Mouse (Mus musculus): Measurements from ENCODE around the gene Rpl37. TPM values are rescaled to one million over a fixed set of nuclear protein-coding genes. Genes with fewer than 3 reads are reported as not detected.
A peak's percentile ranks its signal among the peaks of the same experiment; 100 is the strongest.
"Not testable (repeated sequence)": the region's sequence is repeated elsewhere in the genome, so short reads cannot be mapped to it uniquely, and the experiment has no call there.

Gene Rpl37
- polyA plus RNA-seq, 1 experiment from 2014 or later = 460 TPM

- Histone ChIP-seq H3K36me3 (peaks cover 11% of the 10 kb centered on the region), H3K27ac (no peak overlapping the region), H3K4me1 (no peaks in the 10 kb centered on the region), H3K27me3 (ENCODE audit: low read depth, poor library complexity, severe bottlenecking) (no peaks in the 10 kb centered on the region), H3K9me3 (replicated peaks) (no peaks in the 10 kb centered on the region), H3K4me3 (no peak overlapping the region)
- 92% methylated on average over 12 of the region's 12 CpGs for WGBS
- no peak for DNase-seq (ENCODE audit: low spot score)
Observed at GRCm38 (mm10) chr15:5129111-5129805, 12.8 kb downstream of the Rpl37 start.

DNA sequence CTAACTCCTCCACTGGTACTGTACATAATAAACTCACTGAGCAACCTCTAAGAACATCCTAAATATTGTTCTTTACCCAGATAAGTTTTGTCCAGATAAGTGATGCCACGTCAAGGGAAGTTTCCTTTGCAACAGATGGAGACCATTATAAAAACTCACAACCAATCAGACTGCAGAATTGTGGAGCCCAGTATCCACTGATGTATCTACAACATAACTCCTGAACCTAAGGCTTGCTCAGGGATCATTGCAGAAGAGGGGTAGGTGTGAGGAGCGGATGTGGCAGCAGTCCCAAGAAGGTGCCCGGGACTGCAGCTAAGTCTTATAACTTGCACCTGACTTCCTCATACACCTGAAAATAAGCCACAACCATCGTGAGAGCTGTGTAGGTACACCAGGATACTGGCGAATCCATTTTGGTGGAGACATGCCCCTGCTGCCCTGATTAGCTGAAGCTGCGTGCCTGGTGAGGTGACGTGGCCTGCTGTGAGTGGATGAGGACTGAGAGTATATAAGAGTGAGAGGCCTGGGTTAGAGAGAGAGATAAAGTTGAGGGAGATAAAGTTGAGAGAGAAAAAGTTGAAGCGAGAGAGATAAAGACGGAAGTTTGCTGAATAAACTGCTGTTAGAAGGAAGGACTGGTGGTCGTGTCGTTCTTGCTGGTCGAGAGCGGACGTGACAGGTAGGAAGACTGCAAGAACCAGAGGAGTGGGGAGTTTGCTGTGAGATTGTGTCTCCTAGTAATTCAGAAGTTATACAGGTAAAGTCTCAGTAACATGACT, 14.6 kb downstream of the Rpl37 start:
- H3K36me3 ChIP-seq; DNase-seq (ENCODE audit: low spot score); H3K27ac ChIP-seq; H3K4me1 ChIP-seq; H3K9me3 ChIP-seq (replicated peaks); H3K27me3 ChIP-seq (ENCODE audit: low read depth, poor library complexity, severe bottlenecking); H3K4me3 ChIP-seq: not testable (repeated sequence)
- 89% methylated on average over 14 of the region's 14 CpGs for WGBS

- Histone ChIP-seq H3K4me1 (no peaks in the 10 kb centered on the region), H3K4me3 (no peak overlapping the region), H3K9me3 (replicated peaks) (no peaks in the 10 kb centered on the region), H3K27me3 (ENCODE audit: low read depth, poor library complexity, severe bottlenecking) (no peaks in the 10 kb centered on the region), H3K27ac (no peak overlapping the region), H3K36me3 (no peaks in the 10 kb centered on the region)
- DNase-seq (ENCODE audit: low spot score) = no peak
- 81% methylated on average over 3 of the region's 3 CpGs for WGBS
Observed at GRCm38 (mm10) chr15:5133301-5133700, 16.9 kb downstream of the Rpl37 start.

- Histone ChIP-seq H3K27me3 (ENCODE audit: low read depth, poor library complexity, severe bottlenecking) (no peaks in the 10 kb centered on the region), H3K4me3 (no peak overlapping the region)
- 85% methylated on average over 3 of the region's 3 CpGs for WGBS
Observed at GRCm38 (mm10) chr15:5134179-5134578, 17.7 kb downstream of the Rpl37 start.

GRCm38 (mm10) chr15:5134945-5135483, 18.6 kb downstream of the Rpl37 start:
- Histone ChIP-seq H3K4me1 (no peaks in the 10 kb centered on the region), H3K27me3 (ENCODE audit: low read depth, poor library complexity, severe bottlenecking) (no peaks in the 10 kb centered on the region), H3K9me3 (replicated peaks) (no peaks in the 10 kb centered on the region), H3K27ac (no peak overlapping the region), H3K36me3 (no peaks in the 10 kb centered on the region), H3K4me3 (no peak overlapping the region)
- WGBS = 74% methylated on average over 8 of the region's 8 CpGs
- no peak for DNase-seq (ENCODE audit: low spot score)

More at GRCm38 (mm10) chr15:5134179-5134578, 17.7 kb downstream of the Rpl37 start:
- Histone ChIP-seq H3K27ac (no peak overlapping the region), H3K36me3 (no peaks in the 10 kb centered on the region), H3K4me1 (no peaks in the 10 kb centered on the region), H3K9me3 (replicated peaks) (no peaks in the 10 kb centered on the region)
- no peak for DNase-seq (ENCODE audit: low spot score)

DNA sequence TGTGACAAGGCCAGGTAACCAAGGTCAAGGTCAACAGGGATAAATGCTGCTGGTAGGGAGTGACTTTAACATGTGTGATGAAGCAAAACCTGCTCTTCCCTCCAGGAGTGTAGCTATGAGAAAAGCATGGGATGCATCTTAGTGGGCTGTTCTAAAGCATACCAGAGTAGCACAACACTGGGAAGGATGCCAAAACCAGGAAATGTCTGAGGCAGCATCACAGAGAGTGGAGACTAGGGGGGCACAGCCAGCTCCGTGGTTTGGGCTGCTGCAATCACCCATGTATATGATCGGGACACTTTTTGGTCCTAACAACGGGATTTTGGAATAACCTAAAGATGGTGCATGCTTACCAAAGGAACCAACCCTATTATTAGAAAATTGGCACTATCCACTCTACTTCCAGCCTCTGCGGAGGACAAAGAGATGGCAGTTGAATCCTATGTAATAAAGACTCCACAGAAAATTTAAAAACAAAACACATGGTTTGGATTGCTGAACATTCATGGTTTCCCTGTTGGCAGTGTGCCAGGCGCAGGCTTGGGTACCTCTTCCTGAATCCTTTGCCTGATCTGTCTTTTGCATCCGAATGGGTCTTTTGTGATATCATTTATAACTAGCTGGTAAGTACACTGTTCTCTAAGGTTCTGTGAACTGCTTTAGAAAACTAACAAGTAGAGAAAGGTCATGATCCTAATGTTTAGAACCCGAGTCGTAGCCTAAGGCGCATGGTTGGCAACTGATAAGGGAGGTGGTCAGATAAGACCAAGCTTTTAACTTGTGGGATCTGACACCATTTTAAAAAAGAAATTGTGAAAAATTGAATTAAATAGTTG, 21.8 kb downstream of the Rpl37 start:
- no peak for DNase-seq (ENCODE audit: low spot score)
- H3K4me3 ChIP-seq = no peak overlapping the region
- H3K36me3 ChIP-seq = no peaks in the 10 kb centered on the region
- no peaks in the 10 kb centered on the region for H3K9me3 ChIP-seq (replicated peaks)
- H3K4me1 ChIP-seq = no peaks in the 10 kb centered on the region
- 91% methylated on average over 9 of the region's 9 CpGs for WGBS
- H3K27ac ChIP-seq = no peak overlapping the region
- H3K27me3 ChIP-seq (ENCODE audit: low read depth, poor library complexity, severe bottlenecking) = no peaks in the 10 kb centered on the region

- Histone ChIP-seq H3K27me3 (ENCODE audit: low read depth, poor library complexity, severe bottlenecking) (no peaks in the 10 kb centered on the region), H3K36me3 (no peaks in the 10 kb centered on the region), H3K4me1 (no peaks in the 10 kb centered on the region), H3K9me3 (replicated peaks) (no peaks in the 10 kb centered on the region), H3K4me3 (no peak overlapping the region), H3K27ac (no peak overlapping the region)
- no peak for DNase-seq (ENCODE audit: low spot score)
- WGBS = 89% methylated on average over 2 of the region's 2 CpGs
Observed at GRCm38 (mm10) chr15:5139366-5139765, 22.9 kb downstream of the Rpl37 start.

GRCm38 (mm10) chr15:5139863-5140262, 23.4 kb downstream of the Rpl37 start:
- Histone ChIP-seq H3K4me3 (no peak overlapping the region), H3K36me3 (no peaks in the 10 kb centered on the region), H3K9me3 (replicated peaks) (no peaks in the 10 kb centered on the region), H3K27me3 (ENCODE audit: low read depth, poor library complexity, severe bottlenecking) (no peaks in the 10 kb centered on the region), H3K4me1 (peaks cover 3% of the 10 kb centered on the region), H3K27ac (no peak overlapping the region)
- no peak for DNase-seq (ENCODE audit: low spot score)
- 91% methylated on average over 7 of the region's 7 CpGs for WGBS

GRCm38 (mm10) chr15:5140357-5140756, 23.9 kb downstream of the Rpl37 start:
- Histone ChIP-seq H3K4me1 (peaks cover 8% of the 10 kb centered on the region), H3K27me3 (ENCODE audit: low read depth, poor library complexity, severe bottlenecking) (no peaks in the 10 kb centered on the region), H3K9me3 (replicated peaks) (no peaks in the 10 kb centered on the region), H3K27ac (no peak overlapping the region), H3K36me3 (no peaks in the 10 kb centered on the region), H3K4me3 (no peak overlapping the region)
- no peak for DNase-seq (ENCODE audit: low spot score)

DNA sequence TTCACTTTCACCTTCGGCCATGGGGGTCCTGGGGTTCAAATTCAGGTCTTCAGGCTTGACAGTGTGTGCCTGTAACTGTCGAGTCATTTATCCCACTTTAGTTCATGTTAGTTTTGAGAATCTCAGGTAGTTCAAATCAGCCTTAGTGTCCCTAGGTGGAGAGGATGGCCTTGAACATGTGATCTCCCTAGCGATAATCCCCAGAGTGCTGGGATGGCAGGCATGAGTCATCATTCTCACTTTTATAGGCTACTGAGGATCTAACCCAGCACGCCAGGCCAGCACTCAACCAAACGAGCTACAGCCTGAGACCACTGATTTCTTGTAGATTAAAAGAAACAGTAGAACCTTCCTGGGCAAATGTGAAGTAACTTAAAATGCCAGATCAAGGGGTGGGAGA, 25.6 kb downstream of the Rpl37 start:
- no peak for DNase-seq (ENCODE audit: low spot score)
- no peaks in the 10 kb centered on the region for H3K36me3 ChIP-seq
- 62% methylated on average over 5 of the region's 5 CpGs for WGBS

GRCm38 (mm10) chr15:5142714-5143113, 26.3 kb downstream of the Rpl37 start:
- Histone ChIP-seq H3K9me3 (replicated peaks) (no peaks in the 10 kb centered on the region), H3K36me3 (no peaks in the 10 kb centered on the region), H3K4me3 (peak overlapping the region; percentile 91), H3K27ac (no peak overlapping the region), H3K4me1 (peaks cover 11% of the 10 kb centered on the region), H3K27me3 (ENCODE audit: low read depth, poor library complexity, severe bottlenecking) (no peaks in the 10 kb centered on the region)
- no peak for DNase-seq (ENCODE audit: low spot score)
- 85% methylated on average over 5 of the region's 5 CpGs for WGBS

More for the DNA sequence above, 25.6 kb downstream of the Rpl37 start:
- H3K4me1 ChIP-seq = peaks cover 11% of the 10 kb centered on the region
- H3K27ac ChIP-seq = no peak overlapping the region
- no peaks in the 10 kb centered on the region for H3K9me3 ChIP-seq (replicated peaks)
- H3K27me3 ChIP-seq (ENCODE audit: low read depth, poor library complexity, severe bottlenecking) = no peaks in the 10 kb centered on the region
- H3K4me3 ChIP-seq = no peak overlapping the region

DNA sequence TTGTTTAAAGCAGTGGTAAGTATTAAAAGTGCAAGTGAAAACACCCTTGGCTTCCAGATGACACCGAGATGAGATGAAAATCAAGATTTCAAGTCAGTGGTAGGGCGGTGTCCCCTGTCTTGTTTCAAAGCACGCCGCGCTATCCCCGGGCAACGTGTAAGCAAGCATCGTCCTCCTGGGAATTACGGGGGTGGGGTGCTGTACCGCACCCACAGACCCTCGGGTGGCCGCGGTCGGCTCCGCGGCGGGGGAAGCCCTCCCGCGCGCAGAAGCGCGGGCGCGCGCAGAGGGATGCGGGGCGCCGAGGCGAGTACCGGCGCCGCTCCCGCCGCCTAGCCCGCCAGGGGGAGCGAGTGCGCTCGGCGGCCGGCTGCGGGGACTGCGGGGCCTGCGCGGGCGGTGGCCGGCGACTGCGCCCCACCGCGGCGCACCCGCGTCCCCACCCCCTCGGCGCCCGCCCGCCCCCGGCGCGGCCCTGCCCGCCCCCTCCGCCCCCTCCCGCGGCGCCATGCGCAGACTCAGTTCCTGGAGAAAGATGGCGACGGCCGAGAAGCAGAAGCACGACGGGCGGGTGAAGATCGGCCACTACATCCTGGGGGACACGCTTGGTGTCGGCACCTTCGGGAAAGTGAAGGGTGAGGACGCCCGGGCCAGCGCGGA, 27.0 kb downstream of the Rpl37 start, which contains the start of gene Prkaa1:
Prkaa1 (plus strand) TSS at position 501 of the 660 bp plus-strand sequence.
- Histone ChIP-seq H3K4me3 (peak within 1 kb of the TSS; percentile 91), H3K36me3 (no peaks in the 10 kb centered on the region), H3K4me1 (peaks cover 15% of the 10 kb centered on the region), H3K27ac (peak within 1 kb of the TSS; percentile 96), H3K27me3 (ENCODE audit: low read depth, poor library complexity, severe bottlenecking) (no peaks in the 10 kb centered on the region), H3K9me3 (replicated peaks) (no peaks in the 10 kb centered on the region)
- no peak for DNase-seq (ENCODE audit: low spot score)
- WGBS = 5% methylated on average over 76 of the region's 80 CpGs

Data from limb, embryonic 10.5 days (tissue).